Mouse (Mus musculus) regulatory T cell (primary cell): ENCODE data around the gene Nt5e.

Source experiments
- in situ Hi-C: fragments of 300-600 bp; cut with MboI, MseI; formaldehyde crosslinking; loops from one replicate; pipeline ENCODE4 v1.15.1; 2025; ENCODE audit warnings: high pct_unique_total_duplicates

Nt5e gene

DNA sequence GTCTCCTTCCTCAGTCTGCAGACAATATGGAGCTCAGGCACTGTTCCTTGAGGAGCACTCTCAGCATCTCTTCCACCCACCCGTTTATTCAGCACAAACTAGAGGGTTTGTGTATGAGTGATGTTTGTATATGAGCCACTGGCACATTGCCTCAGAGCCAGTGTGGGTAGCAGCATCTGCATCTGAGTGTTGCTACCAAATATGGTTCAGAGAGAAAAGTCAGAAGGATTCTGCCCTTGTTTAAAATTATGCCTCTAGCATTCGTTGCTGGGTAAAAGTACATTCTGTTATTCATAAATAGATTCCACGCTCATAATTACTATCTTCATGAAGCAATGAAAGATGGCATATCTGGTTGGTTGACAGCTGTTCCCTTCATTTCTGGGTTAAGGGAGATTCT, 15.7 kb downstream of the Nt5e start:
- in situ Hi-C loops: no loop called here

DNA sequence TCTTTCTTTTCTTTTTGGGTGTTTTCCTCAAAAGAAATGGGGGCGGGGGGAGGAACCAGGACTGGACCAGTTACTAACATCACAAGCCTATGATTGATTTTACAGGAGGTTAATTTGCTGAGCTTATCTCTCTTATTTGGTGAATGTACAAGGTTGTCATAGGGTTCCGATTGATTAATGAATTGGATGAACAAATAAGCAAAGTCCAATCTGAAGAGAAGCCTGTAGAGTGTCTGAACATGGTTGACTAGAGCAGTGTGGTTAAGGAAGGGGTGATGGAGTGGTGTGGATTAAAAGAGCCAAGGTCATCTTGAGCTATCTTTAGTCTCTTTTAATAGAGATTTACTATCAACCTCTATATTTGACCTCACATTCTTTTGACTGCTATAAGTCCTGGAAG, 17.4 kb downstream of the Nt5e start:
- in situ Hi-C loops: no loop called here

DNA sequence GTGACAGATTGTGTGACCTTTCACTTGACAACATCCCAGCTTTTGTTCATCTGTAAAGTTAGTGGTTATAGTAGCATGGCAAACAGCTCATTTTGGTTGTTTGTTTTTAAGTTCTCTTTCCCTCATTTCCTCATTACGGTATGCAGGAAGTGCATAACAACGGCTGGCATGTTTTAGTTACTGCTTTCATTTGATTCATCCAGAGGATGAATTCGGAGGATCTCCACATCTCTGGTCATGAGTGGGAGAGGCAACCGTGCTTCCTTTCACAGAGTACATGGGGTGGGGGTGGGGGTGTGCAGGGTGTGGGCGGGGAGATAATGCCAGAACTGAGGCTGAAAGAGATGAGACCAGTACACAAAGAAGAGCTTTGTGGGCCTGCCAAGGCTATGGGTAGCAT, 19.9 kb downstream of the Nt5e start:
- in situ Hi-C loops: no loop called here

DNA sequence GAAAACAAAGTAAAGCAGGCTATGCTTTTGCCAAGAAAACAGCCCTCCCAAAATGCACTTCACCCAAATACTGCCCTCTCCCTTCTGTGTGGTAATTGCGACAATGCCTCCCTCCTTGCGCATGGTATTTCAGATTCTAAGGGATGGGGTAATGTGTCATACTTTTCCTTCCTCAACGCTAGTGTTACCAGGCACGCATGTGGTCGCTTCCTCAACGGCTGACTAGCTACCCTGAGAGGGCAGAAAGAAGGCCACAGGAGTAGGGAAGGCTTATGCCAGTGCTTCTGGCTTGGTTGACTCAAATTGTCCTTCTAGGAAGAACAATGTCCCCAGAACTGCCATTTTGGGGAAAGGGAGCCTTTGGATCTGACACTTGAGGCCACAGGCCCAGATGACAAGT, 21.6 kb downstream of the Nt5e start:
- in situ Hi-C loops: no loop called here

DNA sequence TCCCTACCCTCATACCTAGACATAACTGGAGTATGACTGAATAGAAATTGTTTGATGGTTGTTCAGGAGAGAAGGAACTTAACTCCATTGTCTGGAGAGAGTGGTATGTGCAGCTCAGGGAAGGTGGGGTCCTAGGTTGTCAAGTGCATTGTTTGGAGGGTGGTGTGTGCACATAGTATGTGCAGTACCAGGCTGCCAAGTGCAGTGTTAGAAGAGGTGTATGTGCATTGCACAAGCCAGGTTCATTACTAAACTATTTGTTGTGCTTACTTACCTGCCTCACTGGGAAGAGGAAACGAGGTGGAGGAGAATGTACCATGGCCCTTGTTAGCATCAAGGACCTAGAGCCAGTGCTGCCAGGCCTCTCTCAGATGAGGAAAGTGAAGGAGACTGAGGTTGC, 23.3 kb downstream of the Nt5e start:
- in situ Hi-C loops: loop anchor here (5.0 kb wide), 1 partner anchor 103 kb away; no protein-coding TSS in a partner anchor

DNA sequence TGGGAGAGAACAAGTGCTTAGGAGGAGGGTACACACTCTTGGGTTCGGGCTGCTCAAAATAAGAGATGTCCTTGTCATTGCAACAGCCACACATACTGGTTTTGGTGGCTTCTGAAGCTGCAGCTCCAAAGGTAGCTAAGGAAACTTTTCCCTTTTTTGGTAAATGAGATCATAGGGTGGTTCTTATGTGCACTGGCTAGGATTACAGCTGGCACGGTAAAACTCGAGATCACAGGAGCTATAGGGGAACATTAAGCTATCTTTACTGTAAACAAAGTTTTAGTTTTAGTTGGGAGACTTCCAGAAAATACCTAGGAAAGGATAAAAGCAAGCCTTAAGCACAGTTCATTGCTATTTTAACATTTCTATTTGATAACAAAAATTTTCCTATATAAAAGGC, 24.2 kb downstream of the Nt5e start:
- in situ Hi-C loops: loop anchor here (5.0 kb wide), 1 partner anchor 104 kb away; no protein-coding TSS in a partner anchor

DNA sequence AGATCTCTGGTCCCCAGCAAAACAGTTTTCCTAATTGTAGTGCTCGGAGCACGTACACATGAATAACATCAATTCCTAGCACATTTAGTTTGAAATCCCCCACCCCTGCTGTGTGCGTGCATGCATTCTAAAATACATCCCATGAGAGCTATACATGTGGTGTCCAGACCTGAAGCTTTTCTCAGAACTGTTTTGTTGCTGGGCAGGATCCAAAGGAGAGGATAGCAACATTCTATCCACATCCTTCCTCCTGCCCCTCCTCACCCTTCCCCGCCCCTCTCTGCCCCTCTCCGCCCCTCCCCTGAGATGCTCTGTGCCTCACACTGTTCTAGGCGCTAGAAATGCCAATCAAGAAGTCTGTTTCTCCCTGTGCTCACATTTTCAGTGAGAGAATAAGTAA, 25.7 kb downstream of the Nt5e start:
- in situ Hi-C loops: loop anchor here (5.0 kb wide), 1 partner anchor 105 kb away; no protein-coding TSS in a partner anchor

DNA sequence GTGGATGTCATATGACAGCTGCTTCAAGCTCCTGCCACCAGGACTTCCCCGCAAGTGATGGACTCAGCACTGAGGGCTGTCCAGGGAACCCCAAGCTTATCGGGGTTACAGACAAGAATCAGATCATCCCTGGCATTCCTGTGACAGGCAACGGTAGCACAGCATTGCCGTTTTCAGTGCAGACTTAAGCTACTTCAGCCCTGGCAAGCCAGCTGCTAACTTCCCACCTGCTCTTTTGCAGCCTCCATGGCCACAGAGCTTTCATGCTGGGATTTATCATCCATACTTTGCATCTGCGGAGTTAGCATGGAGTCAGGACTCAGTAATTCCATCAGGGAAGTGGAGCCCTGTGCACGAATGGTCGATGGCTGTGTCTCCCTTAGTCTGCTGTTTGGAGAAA, 26.5 kb downstream of the Nt5e start:
- in situ Hi-C loops: loop anchor here (5.0 kb wide), 1 partner anchor 106 kb away; no protein-coding TSS in a partner anchor

DNA sequence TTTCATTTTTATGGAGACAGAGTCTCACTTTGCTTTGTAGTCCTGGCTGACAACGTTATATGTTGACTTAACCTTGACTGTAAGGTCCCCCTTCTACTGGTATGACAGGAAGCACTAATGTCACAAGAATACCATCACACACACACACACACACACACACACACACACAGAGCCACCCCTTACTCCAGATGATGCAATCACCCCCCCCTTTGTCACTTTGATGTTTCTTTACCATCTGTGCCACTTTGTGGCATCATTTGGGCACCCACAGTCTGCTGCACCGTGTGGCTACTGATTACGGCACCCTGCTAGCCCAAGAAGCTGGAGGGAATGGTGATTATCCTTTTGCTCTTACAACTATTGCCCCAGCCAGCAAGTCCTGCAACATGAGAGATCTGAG, 30.2 kb downstream of the Nt5e start:
- in situ Hi-C loops: no loop called here

DNA sequence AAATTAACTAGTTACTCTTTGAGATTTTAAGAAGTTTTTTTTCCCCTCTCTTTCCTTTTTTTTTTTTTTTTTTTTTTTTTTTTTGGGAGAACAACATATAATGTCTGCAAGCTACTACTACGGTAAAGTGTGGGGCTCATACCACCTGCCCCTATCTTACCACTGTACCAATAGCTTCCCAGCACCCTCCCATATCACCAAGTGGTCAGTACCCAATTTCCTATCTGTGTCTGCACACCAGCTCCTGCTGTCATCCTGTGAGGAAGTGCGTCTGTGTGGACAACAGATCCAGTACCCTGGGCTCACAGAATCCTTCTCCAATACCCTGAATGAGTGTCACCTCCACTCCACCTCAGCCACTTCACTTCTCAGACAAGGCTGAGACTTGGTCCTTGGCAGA, 32.1 kb downstream of the Nt5e start:
- in situ Hi-C loops: no loop called here

DNA sequence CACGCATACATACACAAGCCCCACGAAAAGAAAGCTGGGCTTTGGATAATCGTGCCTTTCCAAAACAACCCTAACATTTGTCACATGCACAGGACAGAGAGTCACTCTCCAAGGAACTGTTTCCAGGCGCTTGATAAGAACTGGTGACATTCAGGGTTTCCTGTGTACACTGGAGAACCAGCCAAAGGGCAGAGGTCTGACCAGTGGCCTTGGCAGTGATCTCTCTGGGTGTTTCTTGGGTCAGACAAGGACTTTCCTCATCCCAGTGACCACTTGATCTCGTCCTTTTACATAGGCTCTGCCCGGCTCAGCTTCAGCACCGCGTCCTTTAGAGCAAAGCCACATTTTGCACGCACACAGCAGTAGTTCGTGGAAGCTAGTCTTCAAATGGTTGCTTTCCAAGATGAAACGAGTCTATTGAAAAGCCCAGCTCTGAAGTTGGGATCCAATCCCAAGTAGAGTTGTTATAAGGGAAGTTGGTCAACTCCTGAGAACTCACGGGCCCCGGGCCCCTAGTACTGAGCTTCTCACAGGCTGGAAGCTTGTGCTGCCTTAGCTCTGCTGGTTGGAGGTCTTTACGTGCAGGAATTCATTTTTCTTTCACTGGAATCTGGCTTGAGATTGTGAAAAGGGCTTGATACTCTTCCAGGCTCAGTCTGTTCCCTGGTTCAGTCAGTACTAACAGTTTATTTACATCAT, 34.4 kb downstream of the Nt5e start:
- in situ Hi-C loops: no loop called here

DNA sequence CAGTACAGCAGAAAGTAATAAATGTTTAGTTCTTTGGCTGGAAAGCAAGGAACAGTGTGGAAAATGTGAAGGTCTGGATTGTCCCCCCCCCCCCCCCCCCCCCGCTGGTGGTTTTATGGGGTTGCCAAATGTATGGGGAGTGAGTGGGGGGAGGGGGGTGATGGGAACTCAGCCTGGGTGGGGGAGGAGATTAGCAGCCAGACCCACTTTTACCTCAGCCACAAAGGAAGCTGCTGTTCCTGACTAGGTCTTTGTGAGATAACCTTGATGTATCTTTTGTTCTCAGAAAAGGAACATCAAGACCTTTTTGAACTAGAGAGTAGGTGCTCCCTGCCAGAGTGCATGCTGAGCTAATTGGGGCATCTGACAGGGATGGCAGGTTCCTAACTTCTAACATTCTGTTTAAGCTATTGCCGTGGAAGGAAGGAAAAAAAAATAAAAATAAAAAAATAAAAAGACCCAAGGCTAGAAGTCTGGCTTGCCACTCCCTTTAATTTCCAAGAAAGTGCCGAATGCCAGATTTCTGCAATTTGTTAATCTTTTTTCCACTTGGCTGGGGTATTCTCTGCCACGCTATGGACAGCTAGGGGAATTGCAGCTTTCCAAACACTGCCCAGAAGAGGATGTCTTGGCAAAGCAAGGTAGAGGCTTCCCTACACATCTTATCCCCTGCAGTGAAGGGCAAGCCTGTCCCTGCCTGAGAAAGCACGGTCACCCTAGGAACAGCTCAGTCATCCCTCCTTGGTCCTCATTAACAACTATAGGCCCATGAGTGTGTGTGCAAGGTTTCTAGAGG, 35.3 kb downstream of the Nt5e start:
- in situ Hi-C loops: no loop called here

DNA sequence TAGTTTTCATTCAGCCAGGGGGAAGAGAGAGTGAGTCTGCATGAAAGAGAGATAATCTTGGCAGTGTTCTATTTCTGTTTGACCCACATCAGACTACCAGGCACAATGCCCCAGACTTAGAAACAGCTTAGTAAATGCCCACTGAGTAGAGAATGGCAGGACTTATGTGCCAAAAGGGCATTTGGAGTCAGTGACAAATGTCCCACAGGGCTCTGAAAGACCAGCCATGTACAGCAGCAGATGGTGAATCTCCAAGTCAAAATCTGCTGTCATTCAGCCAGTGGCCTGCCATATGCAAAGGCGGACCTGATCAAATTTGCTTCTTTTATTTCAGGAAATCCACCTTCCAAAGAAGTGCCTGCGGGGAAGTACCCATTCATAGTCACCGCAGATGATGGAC, 36.1 kb downstream of the Nt5e start:
- in situ Hi-C loops: no loop called here

DNA sequence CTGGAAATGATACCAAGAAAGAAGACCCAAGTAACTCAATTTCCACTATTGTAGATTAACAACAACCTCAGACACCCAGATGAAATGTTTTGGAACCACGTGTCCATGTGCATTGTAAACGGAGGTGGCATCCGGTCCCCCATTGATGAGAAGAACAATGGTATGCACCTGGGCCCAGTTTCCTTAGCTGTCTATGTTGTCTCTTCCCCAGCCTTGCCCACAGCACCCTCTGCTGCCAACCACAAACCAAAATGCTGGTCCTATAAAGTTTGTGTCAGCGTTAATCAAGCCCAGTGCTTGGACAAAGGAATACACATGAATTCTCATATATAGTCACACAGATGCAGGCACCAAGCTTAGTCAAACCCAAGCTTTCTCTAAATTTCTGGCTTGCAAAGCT, 39.3 kb downstream of the Nt5e start:
- in situ Hi-C loops: no loop called here

DNA sequence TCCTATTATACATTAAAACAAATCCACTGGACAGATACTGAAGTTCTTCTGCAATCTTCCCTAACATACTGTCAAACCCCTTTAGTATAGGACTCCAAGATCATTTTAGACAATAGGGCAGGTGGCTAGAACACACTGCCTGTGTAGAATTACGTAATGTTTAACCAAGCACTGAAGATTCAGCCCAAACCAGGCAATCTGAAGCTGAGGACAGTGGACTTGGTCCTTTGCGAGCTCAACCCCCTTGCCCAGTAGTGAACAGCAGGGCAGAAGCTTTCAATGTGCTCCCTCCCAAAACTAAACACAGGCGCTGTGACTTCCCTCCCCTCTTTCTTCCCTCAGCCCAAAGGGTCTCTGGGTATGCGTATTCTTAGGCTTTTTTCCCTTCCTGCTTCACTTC, 39.8 kb downstream of the Nt5e start:
- in situ Hi-C loops: no loop called here

DNA sequence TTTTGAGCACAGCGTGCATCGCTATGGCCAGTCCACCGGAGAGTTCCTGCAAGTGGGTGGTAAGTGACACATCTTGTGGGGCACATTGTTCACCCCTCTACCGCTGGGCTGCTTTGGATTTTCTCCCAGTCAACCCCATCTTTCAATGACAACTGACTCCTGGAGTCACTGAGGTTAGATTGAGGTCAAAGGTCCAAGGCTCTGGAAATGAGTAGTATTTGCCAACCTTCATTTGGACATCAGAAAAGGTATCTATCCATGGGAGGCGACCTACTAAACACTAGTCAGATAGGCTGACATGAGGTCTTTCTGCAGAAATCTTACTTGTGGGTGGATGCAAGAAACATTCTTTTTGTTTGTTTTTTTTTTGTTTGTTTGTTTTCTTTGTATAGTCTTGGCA, 40.3 kb downstream of the Nt5e start:
- in situ Hi-C loops: no loop called here

DNA sequence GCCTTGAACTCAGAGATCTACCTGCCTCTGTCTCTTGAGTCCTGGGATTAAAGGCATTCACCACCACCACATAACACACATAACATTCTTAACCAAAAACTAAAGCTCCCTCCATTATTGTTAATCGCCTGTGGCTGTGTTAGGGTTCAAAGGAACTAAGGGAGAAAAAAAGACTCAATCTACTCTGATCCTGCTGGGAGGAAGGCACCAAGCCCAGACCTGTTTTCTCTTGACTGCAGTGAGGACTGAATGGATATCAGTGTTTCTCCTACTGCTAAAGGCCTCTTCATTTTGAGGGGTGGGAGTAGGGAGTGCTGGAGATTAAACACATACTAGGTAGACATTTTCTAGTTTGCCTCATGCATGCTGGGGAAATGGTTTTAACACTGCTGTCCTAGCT, 40.8 kb downstream of the Nt5e start:
- in situ Hi-C loops: no loop called here

DNA sequence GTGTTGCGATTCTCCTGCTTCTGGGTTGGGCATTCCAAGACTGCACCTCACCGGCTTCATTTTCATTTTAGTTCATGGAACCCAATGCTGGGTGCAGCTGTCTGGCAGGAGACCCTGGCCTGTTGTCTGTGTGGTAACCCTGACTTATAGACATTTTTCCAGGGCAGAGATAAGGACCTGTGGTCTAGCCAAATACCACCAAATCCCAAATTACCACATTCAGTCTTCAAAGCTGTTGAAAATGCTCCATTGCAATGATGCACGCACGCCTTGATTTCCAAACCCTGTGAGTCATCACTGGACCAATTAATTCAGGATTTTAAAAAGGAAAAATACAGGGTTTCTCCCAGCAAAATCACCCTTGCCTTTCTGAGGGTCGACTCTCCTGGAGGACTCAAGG, 41.5 kb downstream of the Nt5e start:
- in situ Hi-C loops: no loop called here

DNA sequence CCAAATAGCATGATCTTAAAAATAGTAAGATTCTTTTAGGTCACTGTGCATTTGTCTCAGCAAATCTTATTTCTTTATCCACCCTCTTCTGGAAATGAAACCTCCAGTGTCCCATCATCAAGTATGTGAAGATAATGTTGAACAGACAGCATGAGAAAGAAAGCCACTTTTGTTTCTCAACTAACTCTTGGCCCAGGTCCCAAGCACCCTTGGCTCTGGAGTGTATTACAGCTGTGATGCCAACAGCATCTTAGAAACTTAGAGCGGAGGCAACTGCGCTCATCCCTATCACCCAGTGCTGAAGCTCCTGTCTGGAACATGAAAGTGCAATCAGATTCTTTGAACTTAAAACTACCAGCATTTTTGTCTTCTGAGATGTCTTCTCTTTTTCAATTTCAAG, 42.7 kb downstream of the Nt5e start:
- in situ Hi-C loops: no loop called here

DNA sequence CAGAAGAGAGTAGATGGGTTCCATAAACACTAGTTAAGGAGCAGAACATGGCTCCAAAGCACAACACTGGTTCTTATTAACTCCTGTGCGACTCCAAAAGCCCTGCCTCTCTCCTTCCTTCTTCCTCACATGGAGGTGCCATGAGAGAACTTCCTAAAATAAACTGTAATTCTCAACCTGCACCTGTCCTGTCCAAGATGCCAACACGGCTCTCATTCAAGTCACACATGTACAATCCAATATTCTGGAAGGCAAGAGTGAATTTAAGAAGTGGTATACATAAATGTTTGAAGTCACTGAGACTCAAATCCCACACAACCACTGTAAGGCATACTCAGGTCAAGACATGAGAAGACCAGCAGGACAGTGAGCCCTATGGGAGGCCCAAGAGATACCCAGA, 44.2 kb downstream of the Nt5e start:
- in situ Hi-C loops: no loop called here

DNA sequence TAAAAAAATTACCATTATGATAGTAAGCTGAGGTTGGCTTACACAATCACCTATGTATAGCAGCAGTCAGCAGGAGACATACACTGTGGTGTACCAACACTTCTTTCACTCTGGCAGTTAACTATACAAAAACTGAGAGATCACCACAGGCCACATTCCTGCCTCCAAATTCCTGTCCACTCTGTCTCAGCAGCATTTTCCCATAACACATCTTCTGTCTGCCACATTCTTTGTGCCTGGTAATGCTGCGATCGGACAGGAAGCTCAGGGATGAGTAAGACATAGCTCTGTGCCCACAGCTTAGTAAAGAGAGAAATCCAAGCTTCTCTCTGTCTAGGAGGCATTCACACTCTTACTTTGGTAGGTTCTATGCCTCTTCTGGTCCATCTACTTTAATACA, 46.0 kb downstream of the Nt5e start:
- in situ Hi-C loops: no loop called here

DNA sequence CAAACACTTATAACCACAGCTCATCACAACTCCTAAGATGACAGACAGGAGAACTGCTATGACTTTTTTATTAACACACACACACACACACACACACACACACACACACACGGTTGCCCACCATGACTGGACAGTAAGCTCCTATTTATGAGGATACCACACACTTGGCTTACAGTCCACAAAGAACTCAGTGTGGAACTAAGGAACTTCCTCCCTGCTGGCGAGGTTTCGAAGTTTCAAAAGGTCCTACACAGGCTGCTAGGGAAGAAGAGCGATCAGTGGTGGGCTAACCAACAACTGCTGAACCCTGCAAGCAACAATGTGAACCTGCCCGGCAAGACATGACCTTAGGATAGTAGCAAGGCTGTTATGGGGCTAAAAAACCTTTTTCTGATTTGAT, 50.5 kb downstream of the Nt5e start:
- in situ Hi-C loops: no loop called here

DNA sequence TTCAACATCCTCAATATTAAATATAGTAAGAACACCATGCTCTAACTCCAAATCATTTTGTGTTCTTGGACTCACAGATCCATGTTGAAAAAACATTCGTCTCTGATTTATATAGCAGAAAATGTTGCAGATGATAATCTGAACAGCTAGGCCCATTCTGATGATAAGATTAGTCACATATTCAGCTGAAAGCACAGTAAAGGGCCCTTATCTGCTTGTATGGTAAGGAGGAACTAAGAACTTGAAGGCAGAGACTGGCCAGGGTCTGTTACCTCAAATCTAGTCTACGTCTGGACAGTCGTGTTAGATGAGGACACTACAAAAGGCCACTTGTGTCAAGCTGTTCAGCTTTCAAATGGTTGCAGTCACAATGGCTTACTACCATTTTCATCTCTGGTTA, 52.1 kb downstream of the Nt5e start:
- in situ Hi-C loops: no loop called here
